Mouse (Mus musculus): ENCODE results near the gene Bpifb9b. TPM values are rescaled to one million over a fixed set of nuclear protein-coding genes. Genes with fewer than 3 reads are reported as not detected.

Bpifb9b gene
- polyA plus RNA-seq, 1 experiment from 2014 or later: not detected

DNA sequence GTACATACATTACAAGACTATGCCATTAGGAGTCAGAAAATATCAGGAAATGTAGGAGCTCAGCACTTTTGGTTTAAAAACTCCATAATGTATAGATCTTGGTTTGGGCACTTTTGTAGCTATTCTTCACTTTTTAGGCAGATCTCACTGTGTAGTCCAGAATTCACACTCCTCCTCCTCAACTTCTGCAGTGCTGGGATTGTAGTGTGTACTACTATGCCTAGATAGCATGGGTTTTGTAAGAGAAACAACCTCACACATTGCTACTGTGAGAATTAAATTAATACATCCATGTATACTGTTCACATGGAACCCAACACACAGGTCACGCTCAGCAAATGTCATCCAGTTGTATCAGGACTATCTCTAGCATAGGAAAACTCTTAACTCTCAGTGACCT, 60.5 kb downstream of the Bpifb9b start:
- Histone ChIP-seq H3K36me3 (ENCODE audit: control insufficient read depth, insufficient read depth, low read length) (peaks cover 75% of the 10 kb centered on the region), H3K9me3 (ENCODE audit: control insufficient read depth, low read length) (no peaks in the 10 kb centered on the region), H3K4me1 (ENCODE audit: control insufficient read depth in 2 of 2, insufficient read depth in 2 of 2, low read length in 2 of 2) (0 out of 4 replicates have a peak, but pooled peaks cover 0 to 4% of the 10 kb centered on the region in 2 experiments), H3K4me2 (ENCODE audit: low read length) (no peak overlapping the region), H3K27me3 (ENCODE audit: control insufficient read depth, insufficient read depth, low read length) (no peaks in the 10 kb centered on the region), H3K4me3 (ENCODE audit: control insufficient read depth in 1 of 2, insufficient read depth in 1 of 2, low read depth in 1 of 2, low read length in 2 of 2) (no peak overlapping the region), H3K9ac (ENCODE audit: low read length) (no peak overlapping the region), H3K27ac (replicated peaks in 1 of 2; ENCODE audit: control insufficient read depth in 1 of 2, insufficient read depth in 1 of 2, low read depth in 2 of 2, low read length in 2 of 2) (no peak overlapping the region)
- ATAC-seq (ENCODE audit: insufficient number of reproducible peaks, insufficient read depth, low FRiP score, low read depth): no peak
- WGBS: 82% methylated on average over 1 of the region's 1 CpGs

Other genes with a start within 250 kb of the Bpifb9b start
- not detected in 2 replicates for gene Bpifa3, start 176.9 kb upstream of the Bpifb9b start, polyA plus RNA-seq (2014; fragmentation: Nextera tagmentation; extraction: Ambion mirVana)
- not detected in 2 replicates for gene Bpifa1, start 164.3 kb upstream of the Bpifb9b start, polyA plus RNA-seq (2014; fragmentation: Nextera tagmentation; extraction: Ambion mirVana)
- not detected in 2 replicates for gene Bpifa5, start 144.6 kb upstream of the Bpifb9b start, polyA plus RNA-seq (2014; fragmentation: Nextera tagmentation; extraction: Ambion mirVana)
- gene Bpifb1, start 116.4 kb upstream of the Bpifb9b start, polyA plus RNA-seq (2014; fragmentation: Nextera tagmentation; extraction: Ambion mirVana): 0.12 and 0.32 TPM in 2 replicates
- 0.28 and 0.35 TPM in 2 replicates for gene Bpifb5, start 83.5 kb upstream of the Bpifb9b start, polyA plus RNA-seq (2014; fragmentation: Nextera tagmentation; extraction: Ambion mirVana)
- not detected in 2 replicates for gene Bpifb9a, start 49.4 kb upstream of the Bpifb9b start, polyA plus RNA-seq (2014; fragmentation: Nextera tagmentation; extraction: Ambion mirVana)
- 10.1 and 14.4 TPM in 2 replicates for gene Cdk5rap1, start 65.8 kb downstream of the Bpifb9b start, polyA plus RNA-seq (2014; fragmentation: Nextera tagmentation; extraction: Ambion mirVana)
- 23.7 and 26.9 TPM in 2 replicates for gene Snta1, start 100.9 kb downstream of the Bpifb9b start, polyA plus RNA-seq (2014; fragmentation: Nextera tagmentation; extraction: Ambion mirVana)
- 30.8 and 35.1 TPM in 2 replicates for gene Cbfa2t2, start 129.3 kb downstream of the Bpifb9b start, polyA plus RNA-seq (2014; fragmentation: Nextera tagmentation; extraction: Ambion mirVana)
- 0.42 and 0.50 TPM in 2 replicates for gene 1700003F12Rik, start 239.9 kb downstream of the Bpifb9b start, polyA plus RNA-seq (2014; fragmentation: Nextera tagmentation; extraction: Ambion mirVana)
- gene Actl10, start 244.5 kb downstream of the Bpifb9b start, polyA plus RNA-seq (2014; fragmentation: Nextera tagmentation; extraction: Ambion mirVana): 0.35 TPM in 1 of 2 replicates, not detected in the other

Data from heart, embryonic 14.5 days (tissue).